Mouse (Mus musculus) midbrain, embryonic 14.5 days (tissue): Measurements from ENCODE around the gene Vps37d. TPM values are rescaled to one million over a fixed set of nuclear protein-coding genes. Genes with fewer than 3 reads are reported as not detected.

Experiments
- ATAC-seq: fragments of 200-750 bp; cut with Nextera tagmentation; 2 replicates; pipeline ENCODE4 v1.8.0; 2017; ENCODE audit warnings: moderate number of reproducible peaks, moderate library complexity; ENCODE audit not compliant: low FRiP score, low TSS enrichment
- DNase-seq: peaks from one replicate; pipeline ENCODE4 v3.0.0-alpha.2; 2015
- H3K27ac ChIP-seq: fragments of 300-500 bp; sonication (generic); replicated peaks from 2 replicates; pipeline ENCODE4 v1.5.1; 2014; ENCODE audit warnings: mild to moderate bottlenecking, low read depth, low read length, moderate library complexity
- H3K27me3 ChIP-seq: fragments of 300-500 bp; sonication (generic); 2 replicates; pipeline ENCODE4 v1.6.1; 2014; ENCODE audit warnings: low read length, control low read depth, mixed read lengths; ENCODE audit not compliant: control insufficient read depth, insufficient read depth
- H3K36me3 ChIP-seq: fragments of 300-500 bp; sonication (generic); 2 replicates; pipeline ENCODE4 v1.6.1; 2014; ENCODE audit warnings: low read length, control low read depth; ENCODE audit not compliant: control insufficient read depth, insufficient read depth
- H3K4me1 ChIP-seq: fragments of 300-500 bp; sonication (generic); 2 replicates; pipeline ENCODE4 v1.6.1; 2014; ENCODE audit warnings: mild to moderate bottlenecking, antibody characterized with exemption, low read length, control low read depth; ENCODE audit not compliant: control insufficient read depth, insufficient read depth
- H3K4me2 ChIP-seq: fragments of 300-500 bp; sonication (generic); 2 replicates; pipeline ENCODE4 v1.6.1; 2014; ENCODE audit warnings: mild to moderate bottlenecking, low read length, moderate library complexity
- H3K4me3 ChIP-seq: fragments of 300-500 bp; sonication (generic); replicated peaks from 2 replicates; pipeline ENCODE4 v1.5.1; 2014; ENCODE audit warnings: low read depth, low read length
- H3K9ac ChIP-seq: fragments of 300-500 bp; sonication (generic); replicated peaks from 2 replicates; pipeline ENCODE4 v1.6.1; 2014; ENCODE audit warnings: mild to moderate bottlenecking, low read length, moderate library complexity
- H3K9me3 ChIP-seq: fragments of 300-500 bp; sonication (generic); 2 replicates; pipeline ENCODE4 v1.6.1; 2016; ENCODE audit warnings: low read length, control low read depth, mixed read lengths; ENCODE audit not compliant: control insufficient read depth
- WGBS: fragments of 180-500 bp; shearing (Covaris S2); extraction: QIAGEN DNeasy Blood & Tissue Kit; methylation state at CpG from one replicate; pipeline ENCODE4 v1.1.7; 2014; 5-methylcytosine and 5-hydroxymethylcytosine counted together
- polyA plus RNA-seq: library from polyadenylated mRNA; unstranded; fragments of >200 nt; fragmentation: Nextera tagmentation; extraction: Ambion mirVana; gene quantifications from 2 replicates; pipeline ENCODE4 v1.2.1, GENCODE M21; 2014

Gene Vps37d
- polyA plus RNA-seq, 1 experiment from 2014 or later = 33.4 TPM

DNA sequence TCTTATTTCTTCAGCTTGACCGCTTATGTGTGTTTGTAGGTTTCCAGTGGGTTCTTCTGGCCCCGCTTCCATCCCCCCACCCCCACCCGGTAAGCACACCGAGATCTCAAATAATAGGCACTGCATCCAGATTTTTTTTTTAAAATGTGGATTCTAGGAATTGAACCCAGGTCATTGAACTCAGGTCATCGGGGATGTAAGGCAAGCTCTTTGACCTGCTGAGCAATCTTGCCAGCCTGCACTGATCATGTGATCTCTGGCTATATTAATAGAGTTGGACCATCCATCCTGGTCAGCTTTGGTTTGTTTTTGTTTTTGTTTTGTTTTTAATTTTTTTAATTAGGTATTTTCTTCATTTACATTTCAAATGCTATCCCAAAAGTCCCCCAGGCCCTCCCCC is 45.5 kb downstream of the Vps37d start:
- ATAC-seq (no peak), DNase-seq (no peak)
- Histone ChIP-seq H3K27me3 (no peaks in the 10 kb centered on the region), H3K9me3 (0 out of 2 replicates have a peak, but pooled peaks cover 2% of the 10 kb centered on the region), H3K36me3 (peaks cover 7% of the 10 kb centered on the region; the same call in 1 of the 2 replicates), H3K27ac (no peak overlapping the region), H3K4me3 (no peak overlapping the region), H3K4me2 (no peak overlapping the region), H3K4me1 (no peaks in the 10 kb centered on the region), H3K9ac (no peak overlapping the region)
- 96% methylated on average over 5 of the region's 5 CpGs for WGBS

DNA sequence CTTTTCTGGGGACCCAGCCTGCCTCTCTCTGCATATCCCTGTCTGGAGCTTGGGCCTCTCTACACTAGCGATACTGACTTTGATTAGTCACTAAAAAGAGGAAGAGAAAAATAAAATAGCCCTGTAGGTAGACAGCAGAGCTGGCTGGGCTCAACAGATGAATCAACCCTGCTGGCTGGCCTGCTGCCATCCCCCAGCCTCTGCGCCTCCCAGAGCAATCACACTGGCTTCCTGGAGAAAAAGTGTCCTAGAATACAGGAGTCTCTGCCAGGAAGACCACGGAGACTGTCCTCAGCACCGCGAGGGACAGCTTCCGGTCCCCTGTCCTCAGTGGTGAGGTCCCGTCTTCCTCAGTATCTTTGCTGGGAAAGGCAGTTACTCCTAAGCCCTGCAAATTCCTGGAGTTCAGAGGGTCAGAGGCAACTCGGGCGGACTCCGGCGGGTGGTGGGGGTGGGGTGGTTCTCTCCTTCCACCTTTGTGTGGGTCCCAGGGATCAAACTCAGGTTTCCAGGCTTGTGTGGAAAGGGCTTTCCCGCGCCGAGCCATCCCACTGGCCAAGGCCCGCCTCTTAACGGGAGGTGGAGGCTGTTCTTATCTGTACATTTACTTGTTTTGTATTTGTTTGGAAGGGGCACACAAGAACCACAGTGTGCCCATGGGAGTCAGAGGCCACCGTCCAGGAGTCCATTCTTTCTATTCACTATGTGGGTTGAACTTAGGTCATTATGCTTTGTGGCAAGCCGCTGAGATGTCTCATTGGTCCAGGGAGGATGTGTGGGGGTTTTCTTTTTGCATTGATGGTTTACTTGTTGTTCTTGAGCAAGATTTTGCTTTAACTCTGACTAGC is 48.8 kb downstream of the Vps37d start:
- H3K9ac ChIP-seq = no peak overlapping the region
- H3K4me3 ChIP-seq = no peak overlapping the region
- H3K4me1 ChIP-seq = peaks cover 8% of the 10 kb centered on the region
- H3K27me3 ChIP-seq = no peaks in the 10 kb centered on the region
- 59% methylated on average over 18 of the region's 18 CpGs for WGBS
- ATAC-seq (no peak), DNase-seq (no peak)
- no peaks in the 10 kb centered on the region for H3K9me3 ChIP-seq
- H3K36me3 ChIP-seq = no peaks in the 10 kb centered on the region
- H3K4me2 ChIP-seq = no peak overlapping the region
- no peak overlapping the region for H3K27ac ChIP-seq

DNA sequence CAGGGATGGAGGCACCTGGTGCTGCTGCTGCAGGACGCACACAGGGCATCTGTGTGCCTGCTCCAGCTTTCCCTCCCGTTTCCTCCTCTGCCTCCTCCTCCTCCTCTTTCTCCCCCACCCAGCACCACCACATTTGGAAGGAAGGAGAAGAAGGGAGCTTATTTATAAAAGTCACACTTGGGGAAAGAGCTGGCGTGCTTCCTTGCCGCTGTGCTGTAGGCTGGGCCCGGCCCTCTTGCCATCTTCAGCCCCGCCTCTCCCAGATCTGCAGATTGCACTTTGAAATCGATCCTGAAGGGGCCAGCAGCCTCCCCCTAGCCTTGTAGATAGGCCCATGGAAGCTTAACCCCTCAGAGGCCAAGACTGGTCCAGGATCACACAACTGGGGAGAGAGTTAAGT is 52.2 kb downstream of the Vps37d start:
- H3K4me2 ChIP-seq = peak overlapping the region; percentile 17; the same call in 1 of the 2 replicates
- H3K4me1 ChIP-seq = peaks cover 14% of the 10 kb centered on the region
- H3K9me3 ChIP-seq = no peaks in the 10 kb centered on the region
- no peak for DNase-seq
- no peaks in the 10 kb centered on the region for H3K27me3 ChIP-seq
- H3K9ac ChIP-seq = no peak overlapping the region; the same call in 1 of the 2 replicates
- no peaks in the 10 kb centered on the region for H3K36me3 ChIP-seq
- no peak overlapping the region for H3K27ac ChIP-seq
- no peak overlapping the region for H3K4me3 ChIP-seq
- WGBS = 22% methylated on average over 7 of the region's 7 CpGs
- ATAC-seq = no peak

DNA sequence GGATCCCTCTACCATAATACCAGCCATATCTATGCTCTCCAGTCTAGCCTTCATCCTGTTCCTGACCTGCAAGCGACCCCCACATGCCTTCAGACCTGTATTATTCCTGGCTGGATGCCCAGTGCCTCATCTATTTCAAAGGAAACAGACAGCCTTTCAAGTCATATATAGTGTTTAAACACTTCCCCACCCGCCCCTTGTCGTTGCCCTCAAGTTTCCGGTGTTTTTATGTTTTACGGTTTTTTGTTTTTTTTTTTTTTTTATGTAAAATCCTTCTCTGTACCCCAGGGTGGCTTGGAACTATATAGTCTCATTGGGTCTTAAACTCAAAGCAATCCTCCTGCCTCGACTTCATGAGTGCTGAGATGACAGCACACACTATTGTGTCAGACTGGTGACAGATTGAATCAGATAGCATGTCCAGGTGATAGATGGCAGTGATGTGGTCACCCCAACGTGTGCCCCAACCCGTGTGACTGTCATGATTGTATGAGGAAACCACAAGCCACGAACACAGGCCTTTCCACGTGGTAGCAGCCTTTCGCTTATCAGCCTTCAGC is 53.3 kb downstream of the Vps37d start:
- DNase-seq = no peak
- H3K36me3 ChIP-seq = no peaks in the 10 kb centered on the region
- no peak overlapping the region for H3K4me3 ChIP-seq
- no peak for ATAC-seq
- H3K4me2 ChIP-seq = peak overlapping the region; percentile 91
- H3K9me3 ChIP-seq = no peaks in the 10 kb centered on the region
- H3K27me3 ChIP-seq = no peaks in the 10 kb centered on the region
- peaks cover 14% of the 10 kb centered on the region for H3K4me1 ChIP-seq
- H3K27ac ChIP-seq = no peak overlapping the region
- 85% methylated on average over 11 of the region's 11 CpGs for WGBS
- H3K9ac ChIP-seq = no peak overlapping the region

DNA sequence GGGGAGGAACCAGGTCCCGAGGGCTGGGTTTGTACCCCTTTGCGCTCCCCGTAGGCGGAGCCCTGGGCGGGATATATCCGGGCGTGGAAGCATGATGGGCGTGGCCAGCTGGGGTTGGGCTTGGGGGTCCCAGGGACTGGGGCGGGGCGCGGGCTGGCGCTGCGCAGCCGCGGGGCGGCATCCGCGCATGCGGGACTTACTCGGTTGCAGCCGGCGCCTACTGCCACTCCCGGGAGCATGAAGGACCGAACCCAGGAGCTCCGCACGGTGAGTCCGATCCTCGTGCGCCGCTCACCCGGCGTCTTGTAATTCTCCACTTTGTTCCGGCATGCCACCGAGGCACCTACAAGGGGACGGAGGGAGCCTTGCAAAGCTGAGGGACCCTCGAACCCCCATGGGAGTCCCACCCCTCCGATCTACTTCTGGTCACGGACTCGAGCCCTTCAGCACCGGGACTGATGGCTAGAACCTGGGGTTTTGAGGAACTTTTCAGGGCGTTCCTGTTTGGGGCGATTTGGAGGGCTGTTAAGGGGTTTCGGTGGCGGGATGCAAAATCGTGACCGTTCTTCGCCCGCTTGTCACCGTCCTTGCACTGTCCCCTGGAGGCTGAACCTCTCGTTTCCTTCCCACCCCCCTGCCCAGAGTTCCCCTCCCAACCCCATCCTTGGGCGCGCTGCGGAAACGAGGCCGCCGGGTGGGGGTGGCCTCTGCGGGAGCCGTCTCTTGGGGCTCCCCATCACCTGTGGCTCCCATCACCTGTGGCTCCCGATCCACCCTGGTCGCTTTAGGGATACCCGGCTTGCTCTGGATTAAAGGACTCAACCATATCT is 54.5 kb downstream of the Vps37d start, which contains the start of gene Stx1a:
Stx1a (plus strand) TSS at position 139 of the 830 bp plus-strand sequence.
- H3K4me3 ChIP-seq = peak within 1 kb of the TSS; percentile 61
- H3K4me2 ChIP-seq = peak within 1 kb of the TSS; percentile 91
- peak within 1 kb of the TSS; percentile 49; the same call in 1 of the 2 replicates for H3K27ac ChIP-seq
- DNase-seq = peak; percentile 94
- no peaks in the 10 kb centered on the region for H3K36me3 ChIP-seq
- H3K4me1 ChIP-seq = peaks cover 14% of the 10 kb centered on the region
- peak; percentile 93 for ATAC-seq
- under 1% methylated on average over 60 of the region's 61 CpGs for WGBS
- H3K9ac ChIP-seq = peak within 1 kb of the TSS; percentile 68
- no peaks in the 10 kb centered on the region for H3K27me3 ChIP-seq
- no peaks in the 10 kb centered on the region for H3K9me3 ChIP-seq

Other genes with a start within 250 kb of the Vps37d start
- gene Tmem270, start 171.5 kb downstream of the Vps37d start, polyA plus RNA-seq = not detected in 2 replicates
- gene Cldn13, start 162.7 kb downstream of the Vps37d start, polyA plus RNA-seq = not detected in 2 replicates
- 6.0 and 6.3 TPM in 2 replicates for gene Mettl27, start 145.9 kb downstream of the Vps37d start, polyA plus RNA-seq
- not detected in 2 replicates for gene Cldn4, start 131.3 kb downstream of the Vps37d start, polyA plus RNA-seq
- 0.81 and 1.3 TPM in 2 replicates for gene Cldn3, start 92.1 kb downstream of the Vps37d start, polyA plus RNA-seq
- 58.0 and 81.5 TPM in 2 replicates for gene Abhd11, start 69.1 kb downstream of the Vps37d start, polyA plus RNA-seq
- 106 and 137 TPM in 2 replicates for gene Stx1a, start 54.8 kb downstream of the Vps37d start, polyA plus RNA-seq
- gene Dnajc30, start 14.1 kb downstream of the Vps37d start, polyA plus RNA-seq = 47.3 and 49.3 TPM in 2 replicates
- 63.8 and 71.7 TPM in 2 replicates for gene Bud23, start 13.3 kb downstream of the Vps37d start, polyA plus RNA-seq
- 0.43 and 0.68 TPM in 2 replicates for gene Mlxipl, start 11.6 kb upstream of the Vps37d start, polyA plus RNA-seq
- gene Tbl2, start 71.4 kb upstream of the Vps37d start, polyA plus RNA-seq = 10.7 and 15.3 TPM in 2 replicates
- 38.8 and 43.0 TPM in 2 replicates for gene Bcl7b, start 90.0 kb upstream of the Vps37d start, polyA plus RNA-seq
- 30.1 and 43.9 TPM in 2 replicates for gene Baz1b, start 109.0 kb upstream of the Vps37d start, polyA plus RNA-seq
- 8.7 and 11.9 TPM in 2 replicates for gene Fzd9, start 173.0 kb upstream of the Vps37d start, polyA plus RNA-seq